Mouse (Mus musculus): ENCODE measurements around the gene Phactr4.

DNA sequence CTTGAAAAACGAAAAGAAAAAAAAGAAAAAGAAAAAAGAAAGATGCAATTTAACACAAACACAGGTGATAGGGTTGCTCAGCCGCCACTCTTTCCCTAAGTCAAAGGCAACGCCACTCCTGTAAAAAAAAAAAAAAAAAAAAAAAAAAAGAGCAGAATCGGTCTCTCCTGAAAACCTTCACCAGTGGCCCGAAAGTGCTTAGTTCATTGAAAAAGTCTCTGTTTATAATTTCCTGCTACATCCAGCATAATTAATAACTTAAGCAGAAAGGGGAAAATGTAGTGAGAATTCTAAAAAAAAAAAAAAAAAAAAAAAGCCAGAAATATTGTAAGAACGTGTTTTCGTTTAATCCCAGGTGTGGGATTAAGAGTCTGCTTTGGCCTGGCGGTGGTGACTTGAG, 22.2 kb upstream of the Phactr4 start:
- no peak for TF ChIP-seq POLR2A (IDR thresholded peaks at IDR 0.05; ENCODE audit: extremely low read depth, insufficient read depth, low read length)
- TF ChIP-seq CTCF (IDR thresholded peaks at IDR 0.05; ENCODE audit: low read depth, low read length): no peak

Measured in liver, adult 2 months (tissue).